Mouse (Mus musculus): ENCODE data around the gene Gm20388. TPM values are rescaled to one million over a fixed set of nuclear protein-coding genes. Genes with fewer than 3 reads are reported as not detected.
A peak's percentile ranks its signal among the peaks of the same experiment; 100 is the strongest.

Gene Gm20388
- polyA plus RNA-seq, 1 experiment from 2014 or later, result 12.4 TPM

- Histone ChIP-seq H3K9ac (ENCODE audit: low read depth, low read length) (no peak overlapping the region), H3K36me3 (ENCODE audit: control insufficient read depth, insufficient read depth, low read length) (no peaks in the 10 kb centered on the region), H3K4me3 (ENCODE audit: low read length) (no peak overlapping the region), H3K9me3 (ENCODE audit: control insufficient read depth, low read length) (no peaks in the 10 kb centered on the region), H3K4me1 (ENCODE audit: control insufficient read depth, insufficient read depth, low read depth, low read length) (peaks cover 18% of the 10 kb centered on the region), H3K27me3 (replicated peaks; ENCODE audit: control insufficient read depth, insufficient read depth, low read length) (peaks cover 34% of the 10 kb centered on the region), H3K4me2 (ENCODE audit: low read length) (no peak overlapping the region), H3K27ac (ENCODE audit: low read depth, low read length) (no peak overlapping the region)
- WGBS, result 59% methylated on average over 3 of the region's 3 CpGs
- ATAC-seq, result no peak
These were observed 3204.0 kb downstream of the Gm20388 start for GRCm38 (mm10) chr8:123114644-123115043.

GRCm38 (mm10) chr8:123117127-123117731, 3206.6 kb downstream of the Gm20388 start, which contains the start of gene Cpne7:
TSS of gene Cpne7 (plus strand) at chr8:123117374.
- peak; percentile 61 for ATAC-seq
- H3K4me3 ChIP-seq (ENCODE audit: low read length), result peak within 1 kb of the TSS; percentile 51
- peaks cover 18% of the 10 kb centered on the region for H3K4me1 ChIP-seq (ENCODE audit: control insufficient read depth, insufficient read depth, low read depth, low read length)
- H3K27me3 ChIP-seq (replicated peaks; ENCODE audit: control insufficient read depth, insufficient read depth, low read length), result peaks cover 37% of the 10 kb centered on the region
- H3K27ac ChIP-seq (ENCODE audit: low read depth, low read length), result no peak within 1 kb of the TSS
- H3K36me3 ChIP-seq (ENCODE audit: control insufficient read depth, insufficient read depth, low read length), result no peaks in the 10 kb centered on the region
- peak within 1 kb of the TSS; percentile 64 for H3K9ac ChIP-seq (ENCODE audit: low read depth, low read length)
- WGBS, result under 1% methylated on average over 47 of the region's 51 CpGs
- peak within 1 kb of the TSS; percentile 90 for H3K4me2 ChIP-seq (ENCODE audit: low read length)
- no peaks in the 10 kb centered on the region for H3K9me3 ChIP-seq (ENCODE audit: control insufficient read depth, low read length)

DNA sequence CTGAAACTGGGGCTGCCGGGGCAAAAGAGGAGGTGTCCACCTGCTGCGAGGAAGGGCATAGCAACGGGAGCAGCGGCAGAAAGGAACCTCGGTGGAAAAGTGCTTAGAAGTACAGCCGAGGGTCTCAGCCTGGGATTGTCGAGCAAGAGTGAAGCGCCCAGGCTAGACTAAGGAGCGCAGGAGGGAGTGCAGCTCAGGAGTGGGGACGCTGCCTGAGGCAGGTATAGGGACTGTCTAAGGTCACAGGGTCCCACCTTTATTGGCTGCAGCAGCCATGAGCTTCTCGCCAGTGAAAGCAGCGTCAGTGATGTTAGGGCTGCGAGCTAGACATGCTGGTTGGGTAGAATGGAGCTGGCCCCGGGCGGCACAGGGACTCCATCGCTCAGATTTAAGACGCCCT, 3207.1 kb downstream of the Gm20388 start:
- Histone ChIP-seq H3K27me3 (replicated peaks; ENCODE audit: control insufficient read depth, insufficient read depth, low read length) (peaks cover 37% of the 10 kb centered on the region), H3K9me3 (ENCODE audit: control insufficient read depth, low read length) (no peaks in the 10 kb centered on the region), H3K27ac (ENCODE audit: low read depth, low read length) (no peak overlapping the region), H3K4me3 (ENCODE audit: low read length) (peak overlapping the region; percentile 51), H3K4me2 (ENCODE audit: low read length) (peak overlapping the region; percentile 90), H3K36me3 (ENCODE audit: control insufficient read depth, insufficient read depth, low read length) (no peaks in the 10 kb centered on the region), H3K9ac (ENCODE audit: low read depth, low read length) (peak overlapping the region; percentile 64), H3K4me1 (ENCODE audit: control insufficient read depth, insufficient read depth, low read depth, low read length) (peaks cover 18% of the 10 kb centered on the region)
- WGBS, result 1% methylated on average over 17 of the region's 17 CpGs
- ATAC-seq, result no peak

GRCm38 (mm10) chr8:123122059-123122458, 3211.4 kb downstream of the Gm20388 start:
- 65% methylated on average over 9 of the region's 9 CpGs for WGBS
- H3K27me3 ChIP-seq (replicated peaks; ENCODE audit: control insufficient read depth, insufficient read depth, low read length), result peaks cover 23% of the 10 kb centered on the region

GRCm38 (mm10) chr8:123122670-123123069, 3212.0 kb downstream of the Gm20388 start:
- peaks cover 19% of the 10 kb centered on the region for H3K27me3 ChIP-seq (replicated peaks; ENCODE audit: control insufficient read depth, insufficient read depth, low read length)
- peaks cover 6% of the 10 kb centered on the region for H3K4me1 ChIP-seq (ENCODE audit: control insufficient read depth, insufficient read depth, low read depth, low read length)
- whole genome bisulfite sequencing, result 86% methylated on average over 5 of the region's 5 CpGs
- no peaks in the 10 kb centered on the region for H3K36me3 ChIP-seq (ENCODE audit: control insufficient read depth, insufficient read depth, low read length)
- no peak overlapping the region for H3K4me2 ChIP-seq (ENCODE audit: low read length)
- H3K27ac ChIP-seq (ENCODE audit: low read depth, low read length), result no peak overlapping the region
- no peak overlapping the region for H3K9ac ChIP-seq (ENCODE audit: low read depth, low read length)
- H3K9me3 ChIP-seq (ENCODE audit: control insufficient read depth, low read length), result no peaks in the 10 kb centered on the region
- no peak for ATAC-seq
- H3K4me3 ChIP-seq (ENCODE audit: low read length), result no peak overlapping the region

More at GRCm38 (mm10) chr8:123122059-123122458, 3211.4 kb downstream of the Gm20388 start:
- Histone ChIP-seq H3K4me1 (ENCODE audit: control insufficient read depth, insufficient read depth, low read depth, low read length) (peaks cover 12% of the 10 kb centered on the region), H3K36me3 (ENCODE audit: control insufficient read depth, insufficient read depth, low read length) (no peaks in the 10 kb centered on the region), H3K4me3 (ENCODE audit: low read length) (no peak overlapping the region), H3K9me3 (ENCODE audit: control insufficient read depth, low read length) (no peaks in the 10 kb centered on the region), H3K4me2 (ENCODE audit: low read length) (no peak overlapping the region), H3K27ac (ENCODE audit: low read depth, low read length) (no peak overlapping the region), H3K9ac (ENCODE audit: low read depth, low read length) (no peak overlapping the region)
- no peak for ATAC-seq

DNA sequence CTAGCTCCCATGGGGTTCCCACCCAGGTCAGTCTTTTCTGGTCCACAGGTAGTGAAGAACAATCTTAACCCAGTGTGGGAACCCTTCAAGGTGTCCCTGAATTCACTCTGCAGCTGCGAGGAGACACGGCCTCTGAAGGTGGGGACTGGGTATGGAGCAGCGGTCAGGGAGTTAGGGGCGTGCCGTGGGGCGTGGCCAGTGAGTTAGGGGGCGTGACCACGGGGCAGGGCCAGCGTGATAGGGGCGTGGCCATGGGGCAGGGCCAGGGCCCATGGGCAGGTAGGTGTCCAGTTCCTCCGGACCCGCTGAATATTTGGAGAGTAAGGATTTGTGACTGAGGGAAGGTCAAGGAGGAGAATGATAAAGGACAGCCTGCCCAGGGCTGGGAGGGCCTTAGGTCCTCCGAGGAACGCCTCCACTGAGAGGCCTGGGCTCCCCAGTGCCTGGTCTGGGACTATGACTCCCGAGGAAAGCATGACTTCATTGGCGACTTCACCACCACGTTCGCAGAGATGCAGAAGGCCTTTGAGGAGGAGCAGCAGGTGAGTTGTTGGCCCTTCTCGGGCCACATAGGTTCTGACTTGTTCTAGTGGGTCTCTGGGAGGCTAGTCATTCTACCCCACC, 3215.7 kb downstream of the Gm20388 start:
- no peak for ATAC-seq
- no peak overlapping the region for H3K4me2 ChIP-seq (ENCODE audit: low read length)

GRCm38 (mm10) chr8:123131041-123131440, 3220.4 kb downstream of the Gm20388 start:
- Histone ChIP-seq H3K36me3 (ENCODE audit: control insufficient read depth, insufficient read depth, low read length) (no peaks in the 10 kb centered on the region), H3K27ac (ENCODE audit: low read depth, low read length) (no peak overlapping the region), H3K4me3 (ENCODE audit: low read length) (no peak overlapping the region), H3K9me3 (ENCODE audit: control insufficient read depth, low read length) (no peaks in the 10 kb centered on the region), H3K4me2 (ENCODE audit: low read length) (no peak overlapping the region), H3K4me1 (ENCODE audit: control insufficient read depth, insufficient read depth, low read depth, low read length) (peaks cover 12% of the 10 kb centered on the region), H3K9ac (ENCODE audit: low read depth, low read length) (no peak overlapping the region), H3K27me3 (replicated peaks; ENCODE audit: control insufficient read depth, insufficient read depth, low read length) (no peaks in the 10 kb centered on the region)
- 78% methylated on average over 9 of the region's 9 CpGs for WGBS
- ATAC-seq, result no peak

More for the DNA sequence above, 3215.7 kb downstream of the Gm20388 start:
- Histone ChIP-seq H3K27ac (ENCODE audit: low read depth, low read length) (no peak overlapping the region), H3K9ac (ENCODE audit: low read depth, low read length) (no peak overlapping the region), H3K4me3 (ENCODE audit: low read length) (no peak overlapping the region), H3K27me3 (replicated peaks; ENCODE audit: control insufficient read depth, insufficient read depth, low read length) (no peaks in the 10 kb centered on the region), H3K36me3 (ENCODE audit: control insufficient read depth, insufficient read depth, low read length) (no peaks in the 10 kb centered on the region), H3K9me3 (ENCODE audit: control insufficient read depth, low read length) (no peaks in the 10 kb centered on the region), H3K4me1 (ENCODE audit: control insufficient read depth, insufficient read depth, low read depth, low read length) (no peaks in the 10 kb centered on the region)
- 9% methylated on average over 19 of the region's 19 CpGs for WGBS

- H3K9ac ChIP-seq (ENCODE audit: low read depth, low read length), result no peak overlapping the region
- H3K4me2 ChIP-seq (ENCODE audit: low read length), result no peak overlapping the region
- no peak overlapping the region for H3K27ac ChIP-seq (ENCODE audit: low read depth, low read length)
- WGBS, result 100% methylated on average over 2 of the region's 2 CpGs
- no peaks in the 10 kb centered on the region for H3K9me3 ChIP-seq (ENCODE audit: control insufficient read depth, low read length)
- H3K36me3 ChIP-seq (ENCODE audit: control insufficient read depth, insufficient read depth, low read length), result no peaks in the 10 kb centered on the region
- H3K4me1 ChIP-seq (ENCODE audit: control insufficient read depth, insufficient read depth, low read depth, low read length), result peaks cover 12% of the 10 kb centered on the region
- no peak for ATAC-seq
- no peaks in the 10 kb centered on the region for H3K27me3 ChIP-seq (replicated peaks; ENCODE audit: control insufficient read depth, insufficient read depth, low read length)
- no peak overlapping the region for H3K4me3 ChIP-seq (ENCODE audit: low read length)
These were observed 3222.3 kb downstream of the Gm20388 start for GRCm38 (mm10) chr8:123132953-123133352.

DNA sequence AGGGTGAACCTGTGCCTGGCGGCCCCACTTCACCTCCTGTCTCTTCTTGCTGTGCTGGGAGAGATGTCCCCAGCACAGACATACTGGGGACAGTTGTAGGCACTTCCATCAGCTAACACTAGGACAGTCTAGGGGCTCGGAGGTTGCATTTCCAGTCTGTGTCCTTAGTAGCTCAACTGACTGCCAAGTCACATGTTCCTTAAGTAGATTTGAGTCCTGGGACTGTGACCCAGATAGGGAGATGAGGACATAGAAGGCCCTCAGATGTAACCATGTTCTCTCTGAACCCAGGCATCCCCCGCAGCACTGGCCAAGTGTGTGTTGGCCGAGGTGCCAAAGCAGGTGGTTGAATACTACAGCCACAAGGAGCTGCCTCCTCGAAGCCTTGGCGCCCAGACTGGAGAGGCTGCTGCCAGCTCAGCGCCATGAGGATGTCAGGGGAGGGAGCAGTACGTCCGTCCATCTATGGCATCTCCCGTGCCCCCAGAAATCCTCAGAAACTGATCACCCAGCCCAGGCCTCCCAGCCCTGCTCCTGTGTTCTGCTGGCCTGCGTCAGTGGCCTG, 3223.6 kb downstream of the Gm20388 start:
- Histone ChIP-seq H3K9ac (ENCODE audit: low read depth, low read length) (no peak overlapping the region), H3K36me3 (ENCODE audit: control insufficient read depth, insufficient read depth, low read length) (no peaks in the 10 kb centered on the region), H3K4me1 (ENCODE audit: control insufficient read depth, insufficient read depth, low read depth, low read length) (peaks cover 12% of the 10 kb centered on the region), H3K27me3 (replicated peaks; ENCODE audit: control insufficient read depth, insufficient read depth, low read length) (no peaks in the 10 kb centered on the region), H3K27ac (ENCODE audit: low read depth, low read length) (peak overlapping the region; percentile 20; the same call in 1 of the 2 replicates), H3K9me3 (ENCODE audit: control insufficient read depth, low read length) (no peaks in the 10 kb centered on the region), H3K4me2 (ENCODE audit: low read length) (no peak overlapping the region), H3K4me3 (ENCODE audit: low read length) (no peak overlapping the region)
- ATAC-seq, result no peak
- 80% methylated on average over 11 of the region's 11 CpGs for WGBS
